8 mouse cellular contexts compared by ENCODE assay signal in genomic region chr4:152010091-152010706, GRCm38 (mm10). TPM values are rescaled to one million over a fixed set of nuclear protein-coding genes. Genes with fewer than 3 reads are reported as not detected.
DNase-seq lines count a peak whose midpoint lies in the region; ATAC-seq and TF ChIP-seq lines count a peak whose summit lies in the region.

No protein-coding gene starts in this region.

- H3K9me3 ChIP-seq in forebrain, embryonic 16.5 days (ENCODE audit: control insufficient read depth, low read length): no peaks in the 10 kb centered on the region
- H3K9me3 ChIP-seq in hindbrain, postnatal 0 days (ENCODE audit: low read length): no peaks in the 10 kb centered on the region
- H3K9me3 ChIP-seq in liver, embryonic 15.5 days (replicated peaks): no peaks in the 10 kb centered on the region
- no peaks in the 10 kb centered on the region for H3K9me3 ChIP-seq in neural tube, embryonic 14.5 days (ENCODE audit: control insufficient read depth, low read length)

- H3K4me2 ChIP-seq in forebrain, embryonic 16.5 days (ENCODE audit: low read length): peak overlapping the region; percentile 90
- H3K4me2 ChIP-seq in hindbrain, postnatal 0 days (ENCODE audit: low read depth, low read length): peak overlapping the region; percentile 100
- H3K4me2 ChIP-seq in liver, embryonic 15.5 days: peak overlapping the region; percentile 100
- peak overlapping the region; percentile 100 for H3K4me2 ChIP-seq in neural tube, embryonic 14.5 days (ENCODE audit: low read depth, low read length)

- peaks cover 26% of the 10 kb centered on the region for H3K4me1 ChIP-seq in forebrain, embryonic 16.5 days (replicated peaks; ENCODE audit: control insufficient read depth, insufficient read depth, low read length)
- H3K4me1 ChIP-seq in hindbrain, postnatal 0 days (ENCODE audit: insufficient read depth, low read length): peaks cover 12% of the 10 kb centered on the region
- H3K4me1 ChIP-seq in liver, embryonic 15.5 days (replicated peaks): peaks cover 70% of the 10 kb centered on the region
- peaks cover 17% of the 10 kb centered on the region for H3K4me1 ChIP-seq in neural tube, embryonic 14.5 days (ENCODE audit: control insufficient read depth, insufficient read depth, low read length)

- H3K36me3 ChIP-seq in forebrain, embryonic 16.5 days (ENCODE audit: control insufficient read depth, insufficient read depth): no peaks in the 10 kb centered on the region
- peaks cover 10% of the 10 kb centered on the region for H3K36me3 ChIP-seq in hindbrain, postnatal 0 days (ENCODE audit: insufficient read depth, low read length)
- H3K36me3 ChIP-seq in liver, embryonic 15.5 days (replicated peaks): peaks cover 26% of the 10 kb centered on the region
- 0 out of 2 replicates have a peak, but pooled peaks cover 3% of the 10 kb centered on the region for H3K36me3 ChIP-seq in neural tube, embryonic 14.5 days (ENCODE audit: control insufficient read depth, insufficient read depth, low read length)

- TF ChIP-seq CTCF in hindbrain, postnatal 0 days (IDR thresholded peaks at IDR 0.05; ENCODE audit: low read depth): no peak

- H3K27me3 ChIP-seq in forebrain, embryonic 16.5 days (replicated peaks; ENCODE audit: control insufficient read depth, insufficient read depth, low read length): peaks cover 23% of the 10 kb centered on the region
- H3K27me3 ChIP-seq in hindbrain, postnatal 0 days (ENCODE audit: insufficient read depth, low read length): no peaks in the 10 kb centered on the region; the same call in 1 of the 2 replicates
- H3K27me3 ChIP-seq in liver, embryonic 15.5 days: peaks cover 27% of the 10 kb centered on the region
- peaks cover 20% of the 10 kb centered on the region for H3K27me3 ChIP-seq in neural tube, embryonic 14.5 days (ENCODE audit: control insufficient read depth, insufficient read depth, low read length)

- peak overlapping the region; percentile 19; the same call in 1 of the 2 replicates for H3K9ac ChIP-seq in forebrain, embryonic 16.5 days (replicated peaks; ENCODE audit: low read depth, low read length)
- peak overlapping the region; percentile 68 for H3K9ac ChIP-seq in hindbrain, postnatal 0 days (replicated peaks; ENCODE audit: low read length)
- peak overlapping the region; percentile 73 for H3K9ac ChIP-seq in liver, embryonic 15.5 days
- H3K9ac ChIP-seq in neural tube, embryonic 14.5 days (replicated peaks; ENCODE audit: low read depth, low read length): no peak overlapping the region

- H3K27ac ChIP-seq in forebrain, embryonic 16.5 days (ENCODE audit: low read length): no peak overlapping the region
- H3K27ac ChIP-seq in hindbrain, postnatal 0 days: peak overlapping the region; percentile 38; the same call in 1 of the 2 replicates
- peak overlapping the region; percentile 86 for H3K27ac ChIP-seq in liver, embryonic 15.5 days (replicated peaks)
- H3K27ac ChIP-seq in neural tube, embryonic 14.5 days (ENCODE audit: low read depth, low read length): no peak overlapping the region

- peak; percentile 74 to 81 for DNase-seq in lung, adult 18-20 months
- no peak for DNase-seq in lung, postnatal 14 days
- peak; percentile 54 for DNase-seq in adrenal gland, postnatal 25 days
- DNase-seq in hindbrain, postnatal 0 days (ENCODE audit: low spot score): peak; percentile 34
- DNase-seq in cerebellum, postnatal 36 days: no peak

- peak overlapping the region; percentile 80 for H3K4me3 ChIP-seq in forebrain, embryonic 16.5 days (replicated peaks; ENCODE audit: low read length)
- H3K4me3 ChIP-seq in hindbrain, postnatal 0 days (ENCODE audit: low read length): peak overlapping the region; percentile 72
- peak overlapping the region; percentile 81 for H3K4me3 ChIP-seq in liver, embryonic 15.5 days (replicated peaks)
- peak overlapping the region; percentile 71 for H3K4me3 ChIP-seq in neural tube, embryonic 14.5 days (ENCODE audit: low read depth, low read length)

- ATAC-seq in forebrain, embryonic 16.5 days: no peak
- ATAC-seq in hindbrain, postnatal 0 days: no peak
- peak; percentile 65 for ATAC-seq in liver, embryonic 15.5 days (ENCODE audit: insufficient read depth)
- no peak for ATAC-seq in neural tube, embryonic 14.5 days (ENCODE audit: low read depth)

- under 1% methylated on average over 10 of the region's 10 CpGs for WGBS in forebrain, embryonic 16.5 days
- WGBS in hindbrain, postnatal 0 days: 3% methylated on average over 10 of the region's 10 CpGs
- WGBS in liver, embryonic 15.5 days (ENCODE audit: insufficient replicate concordance): 2% methylated on average over 10 of the region's 10 CpGs
- WGBS in neural tube, embryonic 14.5 days: 3% methylated on average over 10 of the region's 10 CpGs

RNA-seq across cellular contexts. Expression of gene Klhl21, which starts 1.6 kb away (rescaled TPM):
- total RNA-seq in adrenal gland, postnatal 25 days (2021): 24.8 and 28.5 TPM in 2 replicates
- 2.9 and 3.6 TPM in 2 replicates for polyA plus RNA-seq in forebrain, embryonic 16.5 days (2015; fragmentation: Nextera tagmentation; extraction: Ambion mirVana)
- total RNA-seq in hindbrain, postnatal 0 days (2014; rRNA removed): 12.3 and 14.0 TPM in 2 replicates
- polyA plus RNA-seq in hindbrain, postnatal 0 days (2015; fragmentation: Nextera tagmentation; extraction: Ambion mirVana): 4.5 and 4.8 TPM in 2 replicates
- polyA plus RNA-seq in liver, embryonic 15.5 days (2015; fragmentation: Nextera tagmentation; extraction: Ambion mirVana): 6.3 and 7.2 TPM in 2 replicates
- polyA plus RNA-seq in neural tube, embryonic 14.5 days (2014; fragmentation: Nextera tagmentation; extraction: Ambion mirVana): 2.1 and 3.0 TPM in 2 replicates

RNA-seq across cellular contexts. Expression of gene Phf13, which starts 14.1 kb away (rescaled TPM):
- 14.4 and 19.0 TPM in 2 replicates for total RNA-seq in adrenal gland, postnatal 25 days (2021)
- polyA plus RNA-seq in forebrain, embryonic 16.5 days (2015; fragmentation: Nextera tagmentation; extraction: Ambion mirVana): 20.5 and 21.8 TPM in 2 replicates
- 19.9 and 20.8 TPM in 2 replicates for total RNA-seq in hindbrain, postnatal 0 days (2014; rRNA removed)
- 14.6 and 15.0 TPM in 2 replicates for polyA plus RNA-seq in hindbrain, postnatal 0 days (2015; fragmentation: Nextera tagmentation; extraction: Ambion mirVana)
- polyA plus RNA-seq in liver, embryonic 15.5 days (2015; fragmentation: Nextera tagmentation; extraction: Ambion mirVana): 5.1 and 5.7 TPM in 2 replicates
- polyA plus RNA-seq in neural tube, embryonic 14.5 days (2014; fragmentation: Nextera tagmentation; extraction: Ambion mirVana): 15.1 and 22.1 TPM in 2 replicates

RNA-seq across cellular contexts. Expression of gene Zbtb48, which starts 17.3 kb away (rescaled TPM):
- 11.0 and 11.6 TPM in 2 replicates for total RNA-seq in adrenal gland, postnatal 25 days (2021)
- 23.4 and 25.4 TPM in 2 replicates for polyA plus RNA-seq in forebrain, embryonic 16.5 days (2015; fragmentation: Nextera tagmentation; extraction: Ambion mirVana)
- 7.0 and 8.6 TPM in 2 replicates for total RNA-seq in hindbrain, postnatal 0 days (2014; rRNA removed)
- 10.7 and 16.2 TPM in 2 replicates for polyA plus RNA-seq in hindbrain, postnatal 0 days (2015; fragmentation: Nextera tagmentation; extraction: Ambion mirVana)
- polyA plus RNA-seq in liver, embryonic 15.5 days (2015; fragmentation: Nextera tagmentation; extraction: Ambion mirVana): 7.8 and 8.4 TPM in 2 replicates
- 16.2 and 20.7 TPM in 2 replicates for polyA plus RNA-seq in neural tube, embryonic 14.5 days (2014; fragmentation: Nextera tagmentation; extraction: Ambion mirVana)

RNA-seq across cellular contexts. Expression of gene Thap3, which starts 21.4 kb away (rescaled TPM):
- 24.3 and 32.8 TPM in 2 replicates for total RNA-seq in adrenal gland, postnatal 25 days (2021)
- 32.7 and 42.7 TPM in 2 replicates for polyA plus RNA-seq in forebrain, embryonic 16.5 days (2015; fragmentation: Nextera tagmentation; extraction: Ambion mirVana)
- total RNA-seq in hindbrain, postnatal 0 days (2014; rRNA removed): 12.1 and 14.9 TPM in 2 replicates
- 42.1 and 47.3 TPM in 2 replicates for polyA plus RNA-seq in hindbrain, postnatal 0 days (2015; fragmentation: Nextera tagmentation; extraction: Ambion mirVana)
- polyA plus RNA-seq in liver, embryonic 15.5 days (2015; fragmentation: Nextera tagmentation; extraction: Ambion mirVana): 6.4 and 7.9 TPM in 2 replicates
- 20.1 and 30.3 TPM in 2 replicates for polyA plus RNA-seq in neural tube, embryonic 14.5 days (2014; fragmentation: Nextera tagmentation; extraction: Ambion mirVana)

RNA-seq across cellular contexts. Expression of gene Tas1r1, which starts 28.2 kb away (rescaled TPM):
- 0.09 TPM in 1 of 2 replicates, not detected in the other for total RNA-seq in adrenal gland, postnatal 25 days (2021)
- 0.97 and 1.6 TPM in 2 replicates for polyA plus RNA-seq in forebrain, embryonic 16.5 days (2015; fragmentation: Nextera tagmentation; extraction: Ambion mirVana)
- 0.42 and 0.93 TPM in 2 replicates for total RNA-seq in hindbrain, postnatal 0 days (2014; rRNA removed)
- polyA plus RNA-seq in hindbrain, postnatal 0 days (2015; fragmentation: Nextera tagmentation; extraction: Ambion mirVana): 1.7 TPM in 2 replicates
- 0.07 and 0.13 TPM in 2 replicates for polyA plus RNA-seq in liver, embryonic 15.5 days (2015; fragmentation: Nextera tagmentation; extraction: Ambion mirVana)
- polyA plus RNA-seq in neural tube, embryonic 14.5 days (2014; fragmentation: Nextera tagmentation; extraction: Ambion mirVana): 1.4 and 2.1 TPM in 2 replicates

Comparison
In these comparisons a context has a peak if more than half of its experiments do, and no peak if none do; other contexts are left out.
1. DNase-seq: peak in lung, adult 18-20 months (2 of 2), adrenal gland, postnatal 25 days (single experiment) and hindbrain, postnatal 0 days (single experiment); none in lung, postnatal 14 days (single experiment) and cerebellum, postnatal 36 days (0 of 2).
2. H3K27ac ChIP-seq: peak in hindbrain, postnatal 0 days (single experiment) and liver, embryonic 15.5 days (single experiment); none in forebrain, embryonic 16.5 days (single experiment) and neural tube, embryonic 14.5 days (single experiment).
3. Peak in every context shown above with its lines, with median percentiles within 50 percentile points of each other: H3K4me2 ChIP-seq and H3K4me3 ChIP-seq.